ENCODE assay signal across 11 mouse cellular contexts in genomic region chrX:162510426-162510980, GRCm38 (mm10).
A peak's percentile ranks its signal among the peaks of the same experiment; 100 is the strongest.
DNase-seq lines count a peak whose midpoint lies in the region; ATAC-seq and TF ChIP-seq lines count a peak whose summit lies in the region.
"Had no signal": no experiment of that assay in that cellular context is flagged by ENCODE, and none has a peak within 500 bp of the region (broad histone marks: within the 10 kb centered on the region; RNA-seq: fewer than 3 reads in every experiment).

No protein-coding gene starts in this region.

- H3K9ac ChIP-seq in liver, adult 2 months (ENCODE audit: low read depth, low read length) = no peak overlapping the region
- H3K9ac ChIP-seq in liver, embryonic 11.5 days (ENCODE audit: low read depth, low read length) = no peak overlapping the region
- H3K9ac ChIP-seq: limb, embryonic 12.5 days had no signal

- no peaks in the 10 kb centered on the region for H3K27me3 ChIP-seq in liver, adult 2 months (ENCODE audit: control insufficient read depth, insufficient read depth, low read length)
- H3K27me3 ChIP-seq in liver, embryonic 11.5 days (replicated peaks; ENCODE audit: control insufficient read depth, insufficient read depth, low read length) = peaks cover 7% of the 10 kb centered on the region; the same call in 1 of the 2 replicates

- TF ChIP-seq POLR2A in liver, adult 2 months (IDR thresholded peaks at IDR 0.05; ENCODE audit: extremely low read depth, insufficient read depth, low read length) = no peak
- TF ChIP-seq POLR2A in bone marrow macrophage, adult 2 months (IDR thresholded peaks at IDR 0.05; ENCODE audit: borderline replicate concordance, low read depth, low read length) = no peak
- TF ChIP-seq POLR2A in olfactory bulb, adult 2 months (IDR thresholded peaks at IDR 0.05; ENCODE audit: insufficient read depth, low read depth, low read length) = no peak

- no peak overlapping the region for H3K27ac ChIP-seq in liver, adult 2 months (replicated peaks; ENCODE audit: insufficient read depth, low read depth, low read length)
- H3K27ac ChIP-seq in liver, embryonic 11.5 days (ENCODE audit: low read depth, low read length) = no peak overlapping the region
- H3K27ac ChIP-seq in bone marrow macrophage, adult 2 months (ENCODE audit: insufficient read depth, low read depth, low read length) = peak overlapping the region; percentile 33
- 0 out of 2 replicates have a peak overlapping the region, but pooled peaks have one; percentile 24 for H3K27ac ChIP-seq in olfactory bulb, adult 2 months (ENCODE audit: insufficient read depth, low read depth, low read length)
- H3K27ac ChIP-seq: limb, embryonic 12.5 days had no signal

- TF ChIP-seq CTCF in liver, adult 2 months (IDR thresholded peaks at IDR 0.05; ENCODE audit: low read depth, low read length) = no peak
- no peak for TF ChIP-seq CTCF in bone marrow macrophage, adult 2 months (IDR thresholded peaks at IDR 0.05; ENCODE audit: low read depth, low read length)
- no peak for TF ChIP-seq CTCF in olfactory bulb, adult 2 months (IDR thresholded peaks at IDR 0.05; ENCODE audit: insufficient read depth, low read depth, low read length)

- WGBS in liver, adult 2 months = 46% methylated on average over 2 of the region's 2 CpGs
- 75% methylated on average over 2 of the region's 2 CpGs for WGBS in liver, embryonic 11.5 days
- WGBS in olfactory bulb, adult 2 months = 60% methylated on average over 2 of the region's 2 CpGs

- H3K9me3 ChIP-seq in liver, embryonic 11.5 days (ENCODE audit: control insufficient read depth, low read length) = no peaks in the 10 kb centered on the region
- H3K9me3 ChIP-seq: limb, embryonic 12.5 days had no signal

- no peak for DNase-seq in frontal cortex, postnatal 10 days (ENCODE audit: low spot score in 2 of 2)
- peak; percentile 13 for DNase-seq in liver, adult 2 months (ENCODE audit: extremely low read depth, low read depth, low spot score)
- no peak for DNase-seq in liver, embryonic 11.5 days (ENCODE audit: low spot score)
- DNase-seq in layer of hippocampus, postnatal 36 days = no peak
- no peak for DNase-seq in spleen, postnatal 36 days (ENCODE audit: low spot score in 2 of 2)
- DNase-seq: heart, postnatal 36 days had no signal

- no peaks in the 10 kb centered on the region for H3K4me1 ChIP-seq in liver, adult 2 months (ENCODE audit: control insufficient read depth, insufficient read depth, low read length)
- H3K4me1 ChIP-seq in liver, embryonic 11.5 days (replicated peaks; ENCODE audit: control insufficient read depth, insufficient read depth, low read length) = no peaks in the 10 kb centered on the region
- H3K4me1 ChIP-seq in bone marrow macrophage, adult 2 months (ENCODE audit: control insufficient read depth, insufficient read depth, low read length) = peaks cover 14% of the 10 kb centered on the region
- H3K4me1 ChIP-seq in olfactory bulb, adult 2 months (ENCODE audit: control insufficient read depth, insufficient read depth, low read length) = 0 out of 2 replicates have a peak, but pooled peaks cover 3% of the 10 kb centered on the region
- H3K4me1 ChIP-seq: limb, embryonic 12.5 days had no signal

- H3K36me3 ChIP-seq in liver, adult 2 months (ENCODE audit: control insufficient read depth, insufficient read depth, low read length) = no peaks in the 10 kb centered on the region; the same call in 1 of the 2 replicates
- H3K36me3 ChIP-seq in liver, embryonic 11.5 days (ENCODE audit: control insufficient read depth, insufficient read depth, low read length) = no peaks in the 10 kb centered on the region
- H3K36me3 ChIP-seq: limb, embryonic 12.5 days had no signal

- no peaks in the 10 kb centered on the region for H3K79me2 ChIP-seq in liver, adult 2 months (ENCODE audit: control insufficient read depth, insufficient read depth, low read length)

- ATAC-seq in frontal cortex, adult (ENCODE audit: low TSS enrichment) = peak; percentile 36
- ATAC-seq in liver, embryonic 11.5 days (replicated peaks; ENCODE audit: low FRiP score) = no peak

- no peak overlapping the region for H3K4me3 ChIP-seq in liver, adult 2 months (ENCODE audit: insufficient read depth, low read depth, low read length)
- H3K4me3 ChIP-seq in liver, embryonic 11.5 days (ENCODE audit: low read depth, low read length) = no peak overlapping the region
- no peak overlapping the region for H3K4me3 ChIP-seq in bone marrow macrophage, adult 2 months (ENCODE audit: insufficient read depth, low read length)
- no peak overlapping the region for H3K4me3 ChIP-seq in olfactory bulb, adult 2 months (ENCODE audit: insufficient read depth, low read depth, low read length)
- H3K4me3 ChIP-seq: erythroblast, embryonic 14.5 days; limb, embryonic 12.5 days had no signal

- no peak overlapping the region for H3K4me2 ChIP-seq in liver, embryonic 11.5 days
- H3K4me2 ChIP-seq: limb, embryonic 12.5 days had no signal

Comparison
In these comparisons a context has a peak if more than half of its experiments do, and no peak if none do; other contexts are left out.
1. H3K27ac ChIP-seq: peak in bone marrow macrophage, adult 2 months (single experiment) and olfactory bulb, adult 2 months (single experiment); none in liver, adult 2 months (single experiment) and liver, embryonic 11.5 days (single experiment).